Mouse (Mus musculus): ENCODE results near the gene Cracr2b.

DNA sequence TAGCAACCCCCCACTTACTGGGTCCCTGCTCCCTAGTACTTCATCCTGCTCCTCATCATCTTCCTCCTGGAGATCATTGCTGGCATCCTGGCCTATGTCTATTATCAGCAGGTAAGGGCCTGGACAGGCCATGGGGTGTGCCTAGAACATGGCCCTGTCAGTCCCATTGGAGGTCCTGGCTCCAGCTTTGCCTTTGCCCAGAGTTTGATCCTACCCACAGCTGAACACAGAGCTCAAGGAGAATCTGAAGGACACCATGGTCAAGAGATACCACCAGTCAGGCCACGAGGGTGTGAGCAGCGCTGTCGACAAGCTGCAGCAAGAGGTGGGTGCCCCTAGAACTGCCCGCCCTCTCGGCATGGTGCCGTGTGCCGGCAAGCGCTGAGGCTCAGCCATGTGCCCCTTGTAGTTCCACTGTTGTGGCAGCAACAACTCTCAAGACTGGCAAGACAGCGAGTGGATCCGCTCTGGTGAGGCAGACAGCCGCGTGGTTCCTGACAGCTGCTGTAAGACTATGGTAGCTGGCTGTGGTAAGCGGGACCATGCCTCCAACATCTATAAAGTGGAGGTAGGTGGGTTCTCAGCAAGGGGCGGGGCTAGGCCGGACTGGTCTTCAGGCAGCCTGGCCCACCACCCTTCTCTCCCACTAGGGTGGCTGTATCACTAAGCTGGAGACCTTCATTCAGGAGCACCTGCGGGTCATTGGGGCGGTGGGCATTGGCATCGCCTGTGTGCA, 9.2 kb downstream of the Cracr2b start:
- TF ChIP-seq EP300 (IDR thresholded peaks at IDR 0.05; ENCODE audit: low read depth) (no peak), CTCF (IDR thresholded peaks at IDR 0.05; ENCODE audit: low read depth) (no peak)
